Comparison of ENCODE assay signal across 16 mouse cellular contexts in the genomic region with DNA sequence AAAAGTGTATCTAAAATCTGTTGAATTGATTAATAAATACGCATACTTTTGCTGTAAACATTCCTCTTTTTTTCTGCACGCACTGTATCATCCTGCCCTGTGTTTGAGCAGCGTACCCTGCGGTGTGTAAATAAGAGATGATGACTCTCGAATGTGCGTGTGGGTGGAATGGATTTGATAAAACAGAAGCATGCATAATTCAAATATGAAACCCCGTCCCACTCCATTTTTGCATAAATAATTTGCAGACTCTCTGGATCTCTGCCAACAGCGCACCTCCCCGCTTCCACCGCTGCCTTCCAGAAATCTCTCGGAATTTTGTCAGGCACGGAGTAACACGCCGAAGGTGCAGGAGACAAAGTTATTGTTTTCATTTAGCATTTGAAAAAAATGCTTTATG.
A peak's percentile ranks its signal among the peaks of the same experiment; 100 is the strongest.
DNase-seq lines count a peak whose midpoint lies in the region; ATAC-seq lines count a peak whose summit lies in the region.
"Had no signal": no experiment of that assay in that cellular context is flagged by ENCODE, and none has a peak within 500 bp of the region (broad histone marks: within the 10 kb centered on the region; RNA-seq: fewer than 3 reads in every experiment).

No protein-coding gene starts in this region.

- H3K4me1 ChIP-seq in hindbrain, embryonic 15.5 days (replicated peaks): no peaks in the 10 kb centered on the region
- no peaks in the 10 kb centered on the region for H3K4me1 ChIP-seq in hindbrain, embryonic 16.5 days (ENCODE audit: control insufficient read depth, insufficient read depth, low read depth, low read length)
- no peaks in the 10 kb centered on the region; the same call in none of the 2 replicates for H3K4me1 ChIP-seq in midbrain, embryonic 16.5 days (ENCODE audit: control insufficient read depth, insufficient read depth, low read length)
- H3K4me1 ChIP-seq in midbrain, embryonic 11.5 days (ENCODE audit: control insufficient read depth, insufficient read depth, low read length): no peaks in the 10 kb centered on the region
- H3K4me1 ChIP-seq in forebrain, embryonic 16.5 days (replicated peaks; ENCODE audit: control insufficient read depth, insufficient read depth, low read length): 0 out of 2 replicates have a peak, but pooled peaks cover 3% of the 10 kb centered on the region
- H3K4me1 ChIP-seq: heart, embryonic 10.5 days; neural tube, embryonic 12.5 days had no signal

- DNase-seq in midbrain, embryonic 11.5 days (ENCODE audit: low spot score, missing footprints): no peak
- peak; percentile 10 for DNase-seq in right cerebral cortex, postnatal 4 days
- no peak for DNase-seq in kidney, adult 9 months
- DNase-seq: adrenal gland, postnatal 36 days; cerebellum, adult 9-11 months; heart, postnatal 10 days; kidney, postnatal 4 days; liver; lung, adult 18-20 months had no signal

- no peak overlapping the region for H3K4me3 ChIP-seq in hindbrain, embryonic 15.5 days
- no peak overlapping the region for H3K4me3 ChIP-seq in hindbrain, embryonic 16.5 days (ENCODE audit: low read length)
- no peak overlapping the region for H3K4me3 ChIP-seq in midbrain, embryonic 16.5 days (ENCODE audit: low read depth, low read length)
- no peak overlapping the region for H3K4me3 ChIP-seq in midbrain, embryonic 11.5 days (ENCODE audit: low read depth, low read length)
- no peak overlapping the region for H3K4me3 ChIP-seq in forebrain, embryonic 16.5 days (replicated peaks; ENCODE audit: low read length)
- H3K4me3 ChIP-seq: heart, embryonic 10.5 days; neural tube, embryonic 12.5 days had no signal

- no peak overlapping the region for H3K9ac ChIP-seq in hindbrain, embryonic 15.5 days
- H3K9ac ChIP-seq in hindbrain, embryonic 16.5 days (ENCODE audit: low read depth, low read length): no peak overlapping the region
- H3K9ac ChIP-seq in midbrain, embryonic 16.5 days (ENCODE audit: low read depth, low read length): no peak overlapping the region
- H3K9ac ChIP-seq in midbrain, embryonic 11.5 days (ENCODE audit: low read length): no peak overlapping the region
- H3K9ac ChIP-seq in forebrain, embryonic 16.5 days (replicated peaks; ENCODE audit: low read depth, low read length): no peak overlapping the region
- H3K9ac ChIP-seq: neural tube, embryonic 12.5 days had no signal

- no peak overlapping the region for H3K27ac ChIP-seq in hindbrain, embryonic 15.5 days (replicated peaks)
- H3K27ac ChIP-seq in hindbrain, embryonic 16.5 days (ENCODE audit: low read depth, low read length): no peak overlapping the region
- no peak overlapping the region for H3K27ac ChIP-seq in midbrain, embryonic 16.5 days (ENCODE audit: low read length)
- H3K27ac ChIP-seq in midbrain, embryonic 11.5 days (ENCODE audit: low read depth, low read length): no peak overlapping the region
- H3K27ac ChIP-seq in forebrain, embryonic 16.5 days (ENCODE audit: low read length): no peak overlapping the region
- H3K27ac ChIP-seq: heart, embryonic 10.5 days; macrophage; neural tube, embryonic 12.5 days had no signal

- 0 out of 2 replicates have a peak overlapping the region, but pooled peaks have one; percentile 5 for H3K4me2 ChIP-seq in hindbrain, embryonic 15.5 days
- H3K4me2 ChIP-seq in hindbrain, embryonic 16.5 days (ENCODE audit: low read length): no peak overlapping the region
- H3K4me2 ChIP-seq in midbrain, embryonic 16.5 days (ENCODE audit: low read length): peak overlapping the region; percentile 2; the same call in 1 of the 2 replicates
- no peak overlapping the region for H3K4me2 ChIP-seq in midbrain, embryonic 11.5 days
- no peak overlapping the region for H3K4me2 ChIP-seq in forebrain, embryonic 16.5 days (ENCODE audit: low read length)
- H3K4me2 ChIP-seq: neural tube, embryonic 12.5 days had no signal

- ATAC-seq in hindbrain, embryonic 15.5 days (ENCODE audit: low FRiP score, low read depth): no peak
- ATAC-seq in hindbrain, embryonic 16.5 days: no peak; the same call in 1 of the 2 replicates
- ATAC-seq in midbrain, embryonic 16.5 days: peak; percentile 79; the same call in 1 of the 2 replicates
- ATAC-seq in midbrain, embryonic 11.5 days (ENCODE audit: low FRiP score): no peak
- ATAC-seq in forebrain, embryonic 16.5 days: peak; percentile 67

- no peaks in the 10 kb centered on the region for H3K27me3 ChIP-seq in hindbrain, embryonic 15.5 days
- H3K27me3 ChIP-seq in hindbrain, embryonic 16.5 days (replicated peaks; ENCODE audit: control insufficient read depth, insufficient read depth, low read length): no peaks in the 10 kb centered on the region
- H3K27me3 ChIP-seq in midbrain, embryonic 16.5 days (ENCODE audit: control insufficient read depth, insufficient read depth, low read depth, low read length): no peaks in the 10 kb centered on the region
- no peaks in the 10 kb centered on the region for H3K27me3 ChIP-seq in midbrain, embryonic 11.5 days (ENCODE audit: control insufficient read depth, insufficient read depth, low read length)
- H3K27me3 ChIP-seq in forebrain, embryonic 16.5 days (replicated peaks; ENCODE audit: control insufficient read depth, insufficient read depth, low read length): no peaks in the 10 kb centered on the region
- H3K27me3 ChIP-seq: neural tube, embryonic 12.5 days had no signal

- H3K36me3 ChIP-seq in hindbrain, embryonic 15.5 days: no peaks in the 10 kb centered on the region
- no peaks in the 10 kb centered on the region for H3K36me3 ChIP-seq in hindbrain, embryonic 16.5 days (ENCODE audit: control insufficient read depth, insufficient read depth, low read length)
- H3K36me3 ChIP-seq in midbrain, embryonic 16.5 days (ENCODE audit: control insufficient read depth, insufficient read depth, low read length): no peaks in the 10 kb centered on the region
- no peaks in the 10 kb centered on the region for H3K36me3 ChIP-seq in midbrain, embryonic 11.5 days (ENCODE audit: control insufficient read depth, insufficient read depth, low read length)
- no peaks in the 10 kb centered on the region for H3K36me3 ChIP-seq in forebrain, embryonic 16.5 days (ENCODE audit: control insufficient read depth, insufficient read depth)
- H3K36me3 ChIP-seq: heart, embryonic 10.5 days; neural tube, embryonic 12.5 days had no signal

- no peaks in the 10 kb centered on the region for H3K9me3 ChIP-seq in hindbrain, embryonic 15.5 days
- H3K9me3 ChIP-seq in hindbrain, embryonic 16.5 days (ENCODE audit: control insufficient read depth, low read length): no peaks in the 10 kb centered on the region
- no peaks in the 10 kb centered on the region for H3K9me3 ChIP-seq in midbrain, embryonic 16.5 days (replicated peaks; ENCODE audit: control insufficient read depth, low read length, poor library complexity, severe bottlenecking)
- no peaks in the 10 kb centered on the region for H3K9me3 ChIP-seq in midbrain, embryonic 11.5 days (ENCODE audit: control insufficient read depth, low read length)
- no peaks in the 10 kb centered on the region for H3K9me3 ChIP-seq in forebrain, embryonic 16.5 days (ENCODE audit: control insufficient read depth, low read length)
- H3K9me3 ChIP-seq: heart, embryonic 10.5 days; neural tube, embryonic 12.5 days had no signal

- WGBS in hindbrain, embryonic 15.5 days: 60% methylated on average over 14 of the region's 14 CpGs
- 52% methylated on average over 14 of the region's 14 CpGs for WGBS in hindbrain, embryonic 16.5 days
- 61% methylated on average over 14 of the region's 14 CpGs for WGBS in midbrain, embryonic 16.5 days
- WGBS in midbrain, embryonic 11.5 days: 92% methylated on average over 14 of the region's 14 CpGs
- 60% methylated on average over 14 of the region's 14 CpGs for WGBS in forebrain, embryonic 16.5 days

Comparison
In these comparisons a context has a peak if more than half of its experiments do, and no peak if none do; other contexts are left out.
1. ATAC-seq: peak in midbrain, embryonic 16.5 days (single experiment) and forebrain, embryonic 16.5 days (single experiment); none in hindbrain, embryonic 15.5 days (single experiment), hindbrain, embryonic 16.5 days (single experiment) and midbrain, embryonic 11.5 days (single experiment).
2. H3K4me2 ChIP-seq: peak in hindbrain, embryonic 15.5 days (single experiment) and midbrain, embryonic 16.5 days (single experiment); none in hindbrain, embryonic 16.5 days (single experiment), midbrain, embryonic 11.5 days (single experiment) and forebrain, embryonic 16.5 days (single experiment).